Mouse (Mus musculus): ENCODE results near the gene Kdm1b. TPM values are rescaled to one million over a fixed set of nuclear protein-coding genes. Genes with fewer than 3 reads are reported as not detected.

The Kdm1b gene
- polyA plus RNA-seq, 1 experiment from 2014 or later, result 16.4 TPM

DNA sequence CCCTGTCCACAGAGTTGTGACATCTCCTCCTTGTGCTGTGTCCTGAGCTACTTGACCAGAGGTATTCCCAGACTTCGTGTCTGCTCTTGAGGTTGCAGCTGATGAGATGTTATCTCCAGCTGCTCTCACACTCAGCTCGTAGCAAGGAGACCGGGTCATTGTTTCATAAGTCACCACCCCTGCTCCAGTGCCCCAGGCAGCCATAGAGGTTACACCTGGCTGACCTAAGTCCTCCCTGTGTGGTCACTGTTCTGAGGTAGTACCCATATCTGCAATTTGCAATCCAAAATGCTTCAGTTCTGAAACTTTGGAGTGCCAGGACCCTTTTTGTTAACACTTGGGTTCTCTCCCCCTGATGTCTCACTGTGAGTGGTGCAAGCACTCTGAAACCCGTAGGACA is 6.7 kb downstream of the Kdm1b start:
- no peaks in the 10 kb centered on the region for H3K4me1 ChIP-seq (ENCODE audit: control insufficient read depth, insufficient read depth, low read length)
- H3K36me3 ChIP-seq (ENCODE audit: control insufficient read depth, insufficient read depth, low read length), result peaks cover 6% of the 10 kb centered on the region; the same call in 1 of the 2 replicates
- no peak overlapping the region for H3K4me2 ChIP-seq (ENCODE audit: low read depth, low read length)
- 70% methylated on average over 4 of the region's 4 CpGs for WGBS
- no peak overlapping the region for H3K9ac ChIP-seq (ENCODE audit: low read length)
- no peak overlapping the region for H3K4me3 ChIP-seq (replicated peaks; ENCODE audit: low read length)
- no peaks in the 10 kb centered on the region for H3K27me3 ChIP-seq (ENCODE audit: control insufficient read depth, insufficient read depth, low read length)
- no peaks in the 10 kb centered on the region for H3K9me3 ChIP-seq (replicated peaks; ENCODE audit: control insufficient read depth, low read length)
- no peak overlapping the region for H3K27ac ChIP-seq (ENCODE audit: low read length)
- ATAC-seq (ENCODE audit: insufficient read depth, low FRiP score), result no peak

DNA sequence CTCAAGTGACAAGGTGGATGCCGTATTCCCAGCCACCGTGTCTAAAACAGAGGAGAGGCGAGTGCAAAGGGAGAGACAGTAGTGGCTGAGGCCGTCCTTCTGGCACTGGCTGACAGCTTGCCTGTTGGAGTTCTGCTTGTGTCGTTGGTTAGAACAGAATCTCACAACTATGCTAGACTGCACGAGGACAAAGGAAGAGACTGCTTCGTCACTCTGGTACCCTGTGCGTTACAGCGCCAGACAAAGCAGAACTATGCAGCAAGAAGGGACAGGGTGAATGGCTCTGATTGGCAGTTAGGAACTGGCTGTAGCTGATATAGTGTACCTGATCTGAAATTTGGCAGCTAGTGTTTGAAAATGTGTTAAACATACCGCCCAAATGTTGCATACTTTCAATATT is 10.7 kb downstream of the Kdm1b start:
- no peaks in the 10 kb centered on the region for H3K4me1 ChIP-seq (ENCODE audit: control insufficient read depth, insufficient read depth, low read length)
- H3K27ac ChIP-seq (ENCODE audit: low read length), result no peak overlapping the region
- H3K36me3 ChIP-seq (ENCODE audit: control insufficient read depth, insufficient read depth, low read length), result peaks cover 4% of the 10 kb centered on the region; the same call in 1 of the 2 replicates
- H3K27me3 ChIP-seq (ENCODE audit: control insufficient read depth, insufficient read depth, low read length), result no peaks in the 10 kb centered on the region
- no peak for ATAC-seq (ENCODE audit: insufficient read depth, low FRiP score)
- H3K4me3 ChIP-seq (replicated peaks; ENCODE audit: low read length), result no peak overlapping the region
- H3K9ac ChIP-seq (ENCODE audit: low read length), result no peak overlapping the region
- H3K9me3 ChIP-seq (replicated peaks; ENCODE audit: control insufficient read depth, low read length), result no peaks in the 10 kb centered on the region
- 86% methylated on average over 10 of the region's 10 CpGs for WGBS
- no peak overlapping the region for H3K4me2 ChIP-seq (ENCODE audit: low read depth, low read length)

DNA sequence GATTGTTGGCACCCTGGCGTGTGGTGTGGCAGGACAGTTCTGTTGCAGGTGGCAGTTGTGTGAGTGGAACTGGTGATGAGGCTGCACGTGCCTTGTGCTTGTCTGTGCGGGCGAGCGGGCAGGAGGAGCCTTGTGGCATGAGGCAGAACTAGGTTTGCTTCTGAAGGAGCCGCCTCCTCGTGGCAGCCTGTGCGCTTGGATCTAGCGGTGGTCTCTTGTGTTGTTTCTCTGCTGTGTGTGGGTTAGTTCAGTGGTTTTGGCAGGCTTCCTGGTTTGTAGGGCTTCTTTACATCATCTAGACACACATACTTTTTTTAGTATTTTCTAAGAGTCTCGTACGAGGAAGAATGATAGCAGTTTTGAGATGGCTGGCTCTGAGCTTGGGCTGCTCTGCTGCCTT is 12.8 kb downstream of the Kdm1b start:
- Histone ChIP-seq H3K36me3 (ENCODE audit: control insufficient read depth, insufficient read depth, low read length) (peaks cover 6% of the 10 kb centered on the region; the same call in 1 of the 2 replicates), H3K4me2 (ENCODE audit: low read depth, low read length) (no peak overlapping the region), H3K27ac (ENCODE audit: low read length) (no peak overlapping the region), H3K4me1 (ENCODE audit: control insufficient read depth, insufficient read depth, low read length) (no peaks in the 10 kb centered on the region), H3K27me3 (ENCODE audit: control insufficient read depth, insufficient read depth, low read length) (no peaks in the 10 kb centered on the region), H3K4me3 (replicated peaks; ENCODE audit: low read length) (no peak overlapping the region), H3K9me3 (replicated peaks; ENCODE audit: control insufficient read depth, low read length) (no peaks in the 10 kb centered on the region), H3K9ac (ENCODE audit: low read length) (no peak overlapping the region)
- 87% methylated on average over 11 of the region's 11 CpGs for WGBS
- ATAC-seq (ENCODE audit: insufficient read depth, low FRiP score), result no peak

DNA sequence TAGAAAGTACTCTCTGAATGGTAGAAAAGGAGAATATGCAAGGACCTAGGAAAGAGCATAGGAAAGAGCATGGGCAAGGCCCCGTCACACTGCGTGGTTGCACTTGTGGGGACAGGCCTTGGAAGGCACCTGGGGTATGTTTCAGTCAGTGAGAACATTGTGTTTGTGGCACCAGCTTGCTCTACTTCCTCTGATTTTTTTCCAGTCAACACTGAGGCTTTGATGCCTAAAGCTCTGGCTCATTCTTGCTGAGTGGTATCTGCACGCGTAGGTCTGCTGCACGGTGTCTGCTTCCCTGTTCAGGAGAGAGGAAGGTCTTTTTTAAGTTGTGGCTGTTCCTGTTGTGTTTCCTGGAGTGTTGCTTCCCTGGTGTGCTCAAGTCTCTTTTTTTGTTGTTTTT is 13.5 kb downstream of the Kdm1b start:
- ATAC-seq (ENCODE audit: insufficient read depth, low FRiP score), result no peak
- H3K4me1 ChIP-seq (ENCODE audit: control insufficient read depth, insufficient read depth, low read length), result no peaks in the 10 kb centered on the region
- H3K4me3 ChIP-seq (replicated peaks; ENCODE audit: low read length), result no peak overlapping the region
- no peak overlapping the region for H3K9ac ChIP-seq (ENCODE audit: low read length)
- WGBS, result 89% methylated on average over 5 of the region's 5 CpGs
- H3K36me3 ChIP-seq (ENCODE audit: control insufficient read depth, insufficient read depth, low read length), result peaks cover 4% of the 10 kb centered on the region; the same call in 1 of the 2 replicates
- no peaks in the 10 kb centered on the region for H3K27me3 ChIP-seq (ENCODE audit: control insufficient read depth, insufficient read depth, low read length)
- no peak overlapping the region for H3K27ac ChIP-seq (ENCODE audit: low read length)
- H3K9me3 ChIP-seq (replicated peaks; ENCODE audit: control insufficient read depth, low read length), result no peaks in the 10 kb centered on the region
- no peak overlapping the region for H3K4me2 ChIP-seq (ENCODE audit: low read depth, low read length)

DNA sequence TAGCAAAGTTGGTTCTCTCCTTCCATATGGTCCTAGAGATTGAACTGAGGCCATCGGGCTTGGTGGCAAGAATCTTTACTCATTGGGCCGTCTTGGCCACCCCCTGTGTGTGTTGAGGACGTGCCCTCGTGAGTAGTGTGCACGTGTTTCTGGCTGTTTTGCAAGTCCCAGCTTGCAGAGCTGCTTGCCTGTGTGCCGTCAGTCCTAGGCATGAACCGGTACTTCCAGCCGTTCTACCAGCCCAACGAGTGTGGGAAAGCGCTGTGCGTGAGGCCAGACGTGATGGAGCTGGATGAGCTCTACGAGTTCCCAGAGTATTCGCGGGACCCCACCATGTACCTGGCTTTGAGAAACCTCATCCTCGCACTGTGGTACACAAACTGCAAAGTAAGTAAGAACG is 19.5 kb downstream of the Kdm1b start:
- H3K27me3 ChIP-seq (ENCODE audit: control insufficient read depth, insufficient read depth, low read length), result no peaks in the 10 kb centered on the region
- no peak overlapping the region for H3K4me2 ChIP-seq (ENCODE audit: low read depth, low read length)
- H3K9ac ChIP-seq (ENCODE audit: low read length), result no peak overlapping the region
- H3K9me3 ChIP-seq (replicated peaks; ENCODE audit: control insufficient read depth, low read length), result no peaks in the 10 kb centered on the region
- H3K4me3 ChIP-seq (replicated peaks; ENCODE audit: low read length), result no peak overlapping the region
- H3K27ac ChIP-seq (ENCODE audit: low read length), result no peak overlapping the region
- 86% methylated on average over 17 of the region's 17 CpGs for WGBS
- peaks cover 4% of the 10 kb centered on the region; the same call in 1 of the 2 replicates for H3K36me3 ChIP-seq (ENCODE audit: control insufficient read depth, insufficient read depth, low read length)
- H3K4me1 ChIP-seq (ENCODE audit: control insufficient read depth, insufficient read depth, low read length), result no peaks in the 10 kb centered on the region
- no peak for ATAC-seq (ENCODE audit: insufficient read depth, low FRiP score)

DNA sequence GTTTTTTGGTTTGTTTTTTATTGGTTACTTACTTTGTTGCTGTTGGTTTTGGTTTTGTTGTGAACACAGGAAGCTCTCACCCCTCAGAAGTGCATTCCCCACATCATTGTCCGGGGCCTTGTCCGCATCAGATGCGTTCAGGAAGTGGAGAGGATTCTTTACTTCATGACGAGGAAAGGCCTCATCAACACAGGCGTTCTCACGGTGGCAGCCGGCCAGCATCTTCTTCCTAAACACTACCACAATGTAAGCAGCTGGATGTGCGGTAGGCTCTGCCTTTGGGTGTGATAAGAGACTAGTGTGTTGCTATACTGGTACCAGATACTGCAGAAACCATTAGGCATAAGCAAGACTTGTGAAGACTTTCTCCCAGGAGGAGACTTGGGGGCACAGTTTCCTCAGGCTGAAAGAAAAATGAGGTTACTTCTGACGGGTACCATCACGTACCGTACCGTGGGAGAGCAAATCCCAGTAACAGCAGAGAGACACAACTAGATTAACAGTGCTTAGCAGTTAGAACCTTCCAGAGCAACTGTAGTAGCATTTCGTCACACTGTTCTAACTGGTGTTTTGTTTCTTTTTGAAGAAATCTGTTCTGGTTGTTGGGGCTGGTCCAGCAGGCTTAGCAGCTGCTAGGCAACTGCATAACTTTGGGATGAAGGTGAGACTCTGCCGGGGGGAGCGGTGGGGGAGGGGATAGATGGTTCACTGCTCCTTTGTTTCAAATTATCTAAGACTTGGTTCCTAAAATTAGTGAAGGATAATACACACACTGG is 20.9 kb downstream of the Kdm1b start:
- Histone ChIP-seq H3K27ac (ENCODE audit: low read length) (0 out of 2 replicates have a peak overlapping the region, but pooled peaks have one; percentile 12), H3K9ac (ENCODE audit: low read length) (no peak overlapping the region), H3K4me3 (replicated peaks; ENCODE audit: low read length) (no peak overlapping the region), H3K4me2 (ENCODE audit: low read depth, low read length) (no peak overlapping the region), H3K4me1 (ENCODE audit: control insufficient read depth, insufficient read depth, low read length) (no peaks in the 10 kb centered on the region), H3K9me3 (replicated peaks; ENCODE audit: control insufficient read depth, low read length) (no peaks in the 10 kb centered on the region), H3K27me3 (ENCODE audit: control insufficient read depth, insufficient read depth, low read length) (no peaks in the 10 kb centered on the region), H3K36me3 (ENCODE audit: control insufficient read depth, insufficient read depth, low read length) (no peaks in the 10 kb centered on the region)
- 67% methylated on average over 15 of the region's 15 CpGs for WGBS
- ATAC-seq (ENCODE audit: insufficient read depth, low FRiP score), result no peak

DNA sequence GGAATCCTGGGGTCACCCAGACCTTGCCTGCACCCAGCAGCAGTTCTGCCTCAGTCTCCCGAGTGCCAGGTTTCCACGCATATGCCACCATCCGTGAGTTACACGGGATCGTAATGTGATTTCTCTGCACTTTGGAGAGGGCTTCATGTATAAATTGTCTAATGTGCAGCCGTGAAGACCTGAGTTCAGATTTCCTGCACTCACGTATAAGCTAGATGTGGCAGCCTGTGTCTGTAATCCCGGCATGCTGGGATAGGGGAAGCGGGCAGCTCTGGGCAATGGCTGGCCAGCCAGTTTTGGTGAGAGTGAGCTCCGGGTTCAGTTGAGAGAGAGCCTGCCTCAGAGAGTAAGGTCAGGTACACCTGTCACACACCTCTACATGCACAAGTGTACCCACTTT is 23.2 kb downstream of the Kdm1b start:
- Histone ChIP-seq H3K9ac (ENCODE audit: low read length) (no peak overlapping the region), H3K36me3 (ENCODE audit: control insufficient read depth, insufficient read depth, low read length) (no peaks in the 10 kb centered on the region), H3K4me1 (ENCODE audit: control insufficient read depth, insufficient read depth, low read length) (no peaks in the 10 kb centered on the region), H3K27ac (ENCODE audit: low read length) (peak overlapping the region; percentile 48), H3K9me3 (replicated peaks; ENCODE audit: control insufficient read depth, low read length) (no peaks in the 10 kb centered on the region), H3K4me3 (replicated peaks; ENCODE audit: low read length) (no peak overlapping the region), H3K27me3 (ENCODE audit: control insufficient read depth, insufficient read depth, low read length) (no peaks in the 10 kb centered on the region), H3K4me2 (ENCODE audit: low read depth, low read length) (no peak overlapping the region)
- no peak for ATAC-seq (ENCODE audit: insufficient read depth, low FRiP score)
- WGBS, result 92% methylated on average over 10 of the region's 10 CpGs

DNA sequence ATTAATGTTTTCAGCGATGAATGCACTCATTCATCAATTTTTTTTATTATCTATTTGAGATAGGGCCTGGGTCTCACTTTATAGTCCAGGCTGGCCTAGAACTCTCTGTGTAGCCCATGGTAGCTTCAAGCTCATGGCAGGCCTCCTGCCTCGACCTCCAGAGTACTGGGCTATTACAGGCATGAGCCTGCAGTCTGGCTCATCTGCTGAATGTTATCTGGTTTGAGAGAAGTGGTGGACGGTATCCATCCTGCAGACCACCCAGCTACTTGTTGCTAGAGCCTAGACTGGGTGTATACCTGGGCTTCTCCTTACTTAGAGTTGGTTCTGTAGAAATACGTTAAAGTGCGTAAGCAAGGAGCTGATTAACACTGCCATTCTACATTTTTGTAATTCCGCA is 23.7 kb downstream of the Kdm1b start:
- no peak overlapping the region for H3K27ac ChIP-seq (ENCODE audit: low read length)
- H3K36me3 ChIP-seq (ENCODE audit: control insufficient read depth, insufficient read depth, low read length), result no peaks in the 10 kb centered on the region

DNA sequence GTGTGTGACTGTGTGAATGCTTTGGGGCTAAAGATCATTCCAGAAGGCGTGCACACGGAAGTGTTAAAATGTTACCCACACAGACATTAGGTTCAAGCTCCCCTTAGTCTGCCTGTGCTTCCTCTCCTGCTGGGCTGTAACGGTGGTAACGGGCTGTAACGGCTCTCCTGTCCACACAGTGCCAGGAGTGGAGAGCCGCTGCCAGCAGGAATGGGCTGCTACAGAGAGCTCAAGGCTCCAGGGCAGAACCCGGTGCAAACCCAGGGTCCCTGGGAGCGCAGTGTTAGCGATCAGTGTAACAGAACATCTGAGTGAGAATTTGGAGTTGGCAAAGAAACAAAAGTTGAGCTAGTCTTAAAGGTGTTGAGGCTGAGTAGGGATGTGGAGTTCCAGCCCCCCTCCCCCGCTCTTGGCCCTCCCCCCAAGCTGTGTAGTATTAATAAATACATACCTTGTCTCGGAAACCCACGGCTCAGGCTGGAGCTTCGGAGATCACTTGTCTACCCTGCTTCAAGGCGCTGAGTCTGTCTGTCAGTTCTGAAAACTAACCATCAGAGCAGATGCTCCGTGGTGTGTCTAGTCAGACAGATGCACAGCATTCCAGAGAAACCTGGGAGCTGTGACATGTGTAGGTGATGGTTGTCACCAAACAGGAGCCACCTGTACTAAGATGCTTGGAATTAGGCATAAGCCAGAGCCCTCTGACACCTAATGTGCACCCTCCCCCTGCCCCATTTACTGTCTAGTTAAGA is 27.2 kb downstream of the Kdm1b start:
- Histone ChIP-seq H3K9me3 (replicated peaks; ENCODE audit: control insufficient read depth, low read length) (no peaks in the 10 kb centered on the region), H3K4me3 (replicated peaks; ENCODE audit: low read length) (no peak overlapping the region), H3K9ac (ENCODE audit: low read length) (no peak overlapping the region), H3K27ac (ENCODE audit: low read length) (no peak overlapping the region), H3K4me2 (ENCODE audit: low read depth, low read length) (no peak overlapping the region), H3K4me1 (ENCODE audit: control insufficient read depth, insufficient read depth, low read length) (no peaks in the 10 kb centered on the region), H3K27me3 (ENCODE audit: control insufficient read depth, insufficient read depth, low read length) (no peaks in the 10 kb centered on the region), H3K36me3 (ENCODE audit: control insufficient read depth, insufficient read depth, low read length) (peaks cover 9% of the 10 kb centered on the region; the same call in 1 of the 2 replicates)
- no peak for ATAC-seq (ENCODE audit: insufficient read depth, low FRiP score)
- 69% methylated on average over 15 of the region's 15 CpGs for WGBS

More for the DNA sequence above, 23.7 kb downstream of the Kdm1b start:
- H3K4me2 ChIP-seq (ENCODE audit: low read depth, low read length), result no peak overlapping the region
- no peaks in the 10 kb centered on the region for H3K27me3 ChIP-seq (ENCODE audit: control insufficient read depth, insufficient read depth, low read length)
- H3K4me3 ChIP-seq (replicated peaks; ENCODE audit: low read length), result no peak overlapping the region
- H3K9ac ChIP-seq (ENCODE audit: low read length), result no peak overlapping the region
- ATAC-seq (ENCODE audit: insufficient read depth, low FRiP score), result no peak
- no peaks in the 10 kb centered on the region for H3K9me3 ChIP-seq (replicated peaks; ENCODE audit: control insufficient read depth, low read length)
- 84% methylated on average over 6 of the region's 6 CpGs for WGBS
- no peaks in the 10 kb centered on the region for H3K4me1 ChIP-seq (ENCODE audit: control insufficient read depth, insufficient read depth, low read length)

All from stomach, embryonic 16.5 days (tissue).